Mouse (Mus musculus): ENCODE results near the gene Fcamr. TPM values are rescaled to one million over a fixed set of nuclear protein-coding genes. Genes with fewer than 3 reads are reported as not detected.

Gene Fcamr
- polyA plus RNA-seq, 1 experiment from 2014 or later = not detected

GRCm38 (mm10) chr1:130821149-130821471 lies 20.4 kb downstream of the Fcamr start:
- Histone ChIP-seq H3K4me3 (replicated peaks; ENCODE audit: low read length) (no peak overlapping the region), H3K27ac (no peak overlapping the region), H3K36me3 (replicated peaks; ENCODE audit: control insufficient read depth, insufficient read depth) (no peaks in the 10 kb centered on the region), H3K9me3 (ENCODE audit: control insufficient read depth, low read length) (no peaks in the 10 kb centered on the region), H3K4me2 (replicated peaks) (no peak overlapping the region), H3K4me1 (replicated peaks; ENCODE audit: control insufficient read depth, insufficient read depth, low read length) (no peaks in the 10 kb centered on the region), H3K27me3 (ENCODE audit: control insufficient read depth, insufficient read depth, low read length) (no peaks in the 10 kb centered on the region), H3K9ac (no peak overlapping the region)
- WGBS = 89% methylated on average over 2 of the region's 2 CpGs
- DNase-seq (ENCODE audit: low spot score) (no peak), ATAC-seq (ENCODE audit: low FRiP score) (no peak)

- 85% methylated on average over 9 of the region's 9 CpGs for WGBS
- Histone ChIP-seq H3K4me3 (replicated peaks; ENCODE audit: low read length) (no peak overlapping the region), H3K36me3 (replicated peaks; ENCODE audit: control insufficient read depth, insufficient read depth) (no peaks in the 10 kb centered on the region), H3K9ac (no peak overlapping the region), H3K4me1 (replicated peaks; ENCODE audit: control insufficient read depth, insufficient read depth, low read length) (no peaks in the 10 kb centered on the region), H3K27ac (no peak overlapping the region), H3K27me3 (ENCODE audit: control insufficient read depth, insufficient read depth, low read length) (no peaks in the 10 kb centered on the region), H3K9me3 (ENCODE audit: control insufficient read depth, low read length) (no peaks in the 10 kb centered on the region), H3K4me2 (replicated peaks) (no peak overlapping the region)
- ATAC-seq (ENCODE audit: low FRiP score) = no peak
- DNase-seq (ENCODE audit: low spot score) = no peak
Observed at GRCm38 (mm10) chr1:130821911-130822625, 21.4 kb downstream of the Fcamr start.

GRCm38 (mm10) chr1:130826448-130826847 lies 25.7 kb downstream of the Fcamr start, which contains the start of gene Pigr:
Gene Pigr, plus strand, starts transcription at chr1:130826684.
- Histone ChIP-seq H3K9ac (no peak within 1 kb of the TSS), H3K9me3 (ENCODE audit: control insufficient read depth, low read length) (no peaks in the 10 kb centered on the region), H3K27ac (no peak within 1 kb of the TSS), H3K4me3 (replicated peaks; ENCODE audit: low read length) (no peak within 1 kb of the TSS), H3K27me3 (ENCODE audit: control insufficient read depth, insufficient read depth, low read length) (no peaks in the 10 kb centered on the region), H3K4me2 (replicated peaks) (no peak within 1 kb of the TSS), H3K4me1 (replicated peaks; ENCODE audit: control insufficient read depth, insufficient read depth, low read length) (no peaks in the 10 kb centered on the region), H3K36me3 (replicated peaks; ENCODE audit: control insufficient read depth, insufficient read depth) (no peaks in the 10 kb centered on the region)
- no peak for DNase-seq (ENCODE audit: low spot score)
- no peak for ATAC-seq (ENCODE audit: low FRiP score)
- 91% methylated on average over 5 of the region's 5 CpGs for WGBS

- Histone ChIP-seq H3K4me2 (replicated peaks) (no peak overlapping the region), H3K4me3 (replicated peaks; ENCODE audit: low read length) (no peak overlapping the region), H3K4me1 (replicated peaks; ENCODE audit: control insufficient read depth, insufficient read depth, low read length) (no peaks in the 10 kb centered on the region), H3K27ac (no peak overlapping the region), H3K9ac (no peak overlapping the region), H3K36me3 (replicated peaks; ENCODE audit: control insufficient read depth, insufficient read depth) (no peaks in the 10 kb centered on the region), H3K9me3 (ENCODE audit: control insufficient read depth, low read length) (no peaks in the 10 kb centered on the region), H3K27me3 (ENCODE audit: control insufficient read depth, insufficient read depth, low read length) (no peaks in the 10 kb centered on the region)
- no peak for ATAC-seq (ENCODE audit: low FRiP score)
- 84% methylated on average over 4 of the region's 4 CpGs for WGBS
- no peak for DNase-seq (ENCODE audit: low spot score)
Observed at GRCm38 (mm10) chr1:130828656-130829055, 28.0 kb downstream of the Fcamr start.

- no peak for DNase-seq (ENCODE audit: low spot score)
- Histone ChIP-seq H3K27me3 (ENCODE audit: control insufficient read depth, insufficient read depth, low read length) (no peaks in the 10 kb centered on the region), H3K4me3 (replicated peaks; ENCODE audit: low read length) (no peak overlapping the region), H3K27ac (no peak overlapping the region), H3K9ac (no peak overlapping the region), H3K9me3 (ENCODE audit: control insufficient read depth, low read length) (no peaks in the 10 kb centered on the region), H3K4me2 (replicated peaks) (no peak overlapping the region), H3K36me3 (replicated peaks; ENCODE audit: control insufficient read depth, insufficient read depth) (no peaks in the 10 kb centered on the region), H3K4me1 (replicated peaks; ENCODE audit: control insufficient read depth, insufficient read depth, low read length) (no peaks in the 10 kb centered on the region)
- ATAC-seq (ENCODE audit: low FRiP score) = no peak
- WGBS = 84% methylated on average over 8 of the region's 8 CpGs
Observed at GRCm38 (mm10) chr1:130829906-130830830, 29.5 kb downstream of the Fcamr start.

- ATAC-seq (ENCODE audit: low FRiP score) = no peak
- no peak for DNase-seq (ENCODE audit: low spot score)
- H3K36me3 ChIP-seq (replicated peaks; ENCODE audit: control insufficient read depth, insufficient read depth) = no peaks in the 10 kb centered on the region
- H3K4me2 ChIP-seq (replicated peaks) = no peak overlapping the region
- H3K27ac ChIP-seq = no peak overlapping the region
- H3K27me3 ChIP-seq (ENCODE audit: control insufficient read depth, insufficient read depth, low read length) = no peaks in the 10 kb centered on the region
- no peaks in the 10 kb centered on the region for H3K4me1 ChIP-seq (replicated peaks; ENCODE audit: control insufficient read depth, insufficient read depth, low read length)
- no peaks in the 10 kb centered on the region for H3K9me3 ChIP-seq (ENCODE audit: control insufficient read depth, low read length)
- H3K9ac ChIP-seq = no peak overlapping the region
- H3K4me3 ChIP-seq (replicated peaks; ENCODE audit: low read length) = no peak overlapping the region
- WGBS = 82% methylated on average over 5 of the region's 5 CpGs
Observed at GRCm38 (mm10) chr1:130832230-130833149, 31.8 kb downstream of the Fcamr start.

- Histone ChIP-seq H3K36me3 (replicated peaks; ENCODE audit: control insufficient read depth, insufficient read depth) (no peaks in the 10 kb centered on the region), H3K9me3 (ENCODE audit: control insufficient read depth, low read length) (no peaks in the 10 kb centered on the region), H3K4me2 (replicated peaks) (no peak overlapping the region), H3K27ac (no peak overlapping the region), H3K4me1 (replicated peaks; ENCODE audit: control insufficient read depth, insufficient read depth, low read length) (no peaks in the 10 kb centered on the region), H3K27me3 (ENCODE audit: control insufficient read depth, insufficient read depth, low read length) (no peaks in the 10 kb centered on the region), H3K9ac (no peak overlapping the region), H3K4me3 (replicated peaks; ENCODE audit: low read length) (no peak overlapping the region)
- DNase-seq (ENCODE audit: low spot score) (no peak), ATAC-seq (ENCODE audit: low FRiP score) (no peak)
- WGBS = 90% methylated on average over 6 of the region's 6 CpGs
Observed at GRCm38 (mm10) chr1:130835161-130835936, 34.6 kb downstream of the Fcamr start.

GRCm38 (mm10) chr1:130838288-130838687 lies 37.6 kb downstream of the Fcamr start:
- ATAC-seq (ENCODE audit: low FRiP score) (no peak), DNase-seq (ENCODE audit: low spot score) (no peak)
- no peaks in the 10 kb centered on the region for H3K9me3 ChIP-seq (ENCODE audit: control insufficient read depth, low read length)
- H3K4me3 ChIP-seq (replicated peaks; ENCODE audit: low read length) = no peak overlapping the region
- no peaks in the 10 kb centered on the region for H3K4me1 ChIP-seq (replicated peaks; ENCODE audit: control insufficient read depth, insufficient read depth, low read length)
- no peaks in the 10 kb centered on the region for H3K27me3 ChIP-seq (ENCODE audit: control insufficient read depth, insufficient read depth, low read length)
- no peak overlapping the region for H3K4me2 ChIP-seq (replicated peaks)
- no peaks in the 10 kb centered on the region for H3K36me3 ChIP-seq (replicated peaks; ENCODE audit: control insufficient read depth, insufficient read depth)
- 67% methylated on average over 6 of the region's 6 CpGs for WGBS
- no peak overlapping the region for H3K27ac ChIP-seq
- no peak overlapping the region for H3K9ac ChIP-seq

All from hindbrain, embryonic 14.5 days (tissue).